Mouse (Mus musculus) ES-Bruce4 (cell line): Measurements from ENCODE around the gene Gm10837. TPM values are rescaled to one million over a fixed set of nuclear protein-coding genes. Genes with fewer than 3 reads are reported as not detected.

Experiments
- H3K27ac ChIP-seq: 2 replicates; pipeline ENCODE4 v1.5.1; 2012; ENCODE audit warnings: low read length, inconsistent platforms; ENCODE audit not compliant: insufficient read depth
- H3K27me3 ChIP-seq: 2 replicates; pipeline ENCODE4 v1.6.1; 2012; ENCODE audit warnings: mild to moderate bottlenecking, low read length, inconsistent platforms; ENCODE audit not compliant: control insufficient read depth, poor library complexity, insufficient read depth, severe bottlenecking
- H3K36me3 ChIP-seq: 2 replicates; pipeline ENCODE4 v1.6.1; 2012; ENCODE audit warnings: inconsistent platforms, mild to moderate bottlenecking, low read length, moderate library complexity; ENCODE audit not compliant: control insufficient read depth, poor library complexity, insufficient read depth, severe bottlenecking
- H3K4me1 ChIP-seq: one replicate; pipeline ENCODE4 v1.8.1; 2011; ENCODE audit warnings: low read length; ENCODE audit not compliant: control insufficient read depth, insufficient read depth
- H3K4me3 ChIP-seq: 2 replicates; pipeline ENCODE4 v1.5.1; 2011; ENCODE audit warnings: low read depth, mild to moderate bottlenecking, low read length
- H3K9ac ChIP-seq: 2 replicates; pipeline ENCODE4 v1.6.1; 2012; ENCODE audit warnings: low read depth, mild to moderate bottlenecking, inconsistent platforms; ENCODE audit not compliant: poor library complexity, severe bottlenecking
- H3K9me3 ChIP-seq: replicated peaks from 2 replicates; pipeline ENCODE4 v1.6.1; 2012; ENCODE audit warnings: mild to moderate bottlenecking, low read length, inconsistent platforms; ENCODE audit not compliant: control insufficient read depth, poor library complexity, insufficient read depth, severe bottlenecking
- CTCF ChIP-seq: IDR thresholded peaks from one replicate; pipeline ENCODE4 v1.8.1; 2011; ENCODE audit warnings: low read depth, low read length
- EP300 ChIP-seq: IDR thresholded peaks from 2 replicates; pipeline ENCODE4 v1.6.1; 2011; ENCODE audit warnings: low read depth, low read length; ENCODE audit not compliant: insufficient read depth
- POLR2A ChIP-seq: IDR thresholded peaks from one replicate; pipeline ENCODE4 v1.8.1; 2011; ENCODE audit warnings: low read length; ENCODE audit not compliant: insufficient read depth
- polyA plus RNA-seq: library from polyadenylated mRNA; stranded (reverse); fragments of >200 nt; gene quantifications from 2 replicates; pipeline ENCODE4 v1.2.4, GENCODE M21; 2011; ENCODE audit warnings: low read depth; ENCODE audit not compliant: missing spikeins, insufficient read depth, insufficient read length

Gene Gm10837
- polyA plus RNA-seq, 1 experiment: not detected

GRCm38 (mm10) chr14:122477261-122477671 is 13.1 kb upstream of the Gm10837 start:
- Histone ChIP-seq H3K9ac (no peak overlapping the region), H3K27ac (no peak overlapping the region)

GRCm38 (mm10) chr14:122477971-122478573 is 12.3 kb upstream of the Gm10837 start:
- Histone ChIP-seq H3K27me3 (peaks cover 40% of the 10 kb centered on the region), H3K36me3 (no peaks in the 10 kb centered on the region), H3K27ac (no peak overlapping the region), H3K9ac (no peak overlapping the region), H3K9me3 (no peaks in the 10 kb centered on the region), H3K4me1 (no peaks in the 10 kb centered on the region), H3K4me3 (peak overlapping the region; percentile 33)
- TF ChIP-seq POLR2A (no peak), CTCF (no peak), EP300 (no peak)

More at GRCm38 (mm10) chr14:122477261-122477671, 13.1 kb upstream of the Gm10837 start:
- Histone ChIP-seq H3K4me3 (peak overlapping the region; percentile 49), H3K4me1 (no peaks in the 10 kb centered on the region), H3K27me3 (peaks cover 37% of the 10 kb centered on the region), H3K9me3 (no peaks in the 10 kb centered on the region), H3K36me3 (no peaks in the 10 kb centered on the region)
- TF ChIP-seq CTCF (no peak), EP300 (no peak), POLR2A (no peak)

DNA sequence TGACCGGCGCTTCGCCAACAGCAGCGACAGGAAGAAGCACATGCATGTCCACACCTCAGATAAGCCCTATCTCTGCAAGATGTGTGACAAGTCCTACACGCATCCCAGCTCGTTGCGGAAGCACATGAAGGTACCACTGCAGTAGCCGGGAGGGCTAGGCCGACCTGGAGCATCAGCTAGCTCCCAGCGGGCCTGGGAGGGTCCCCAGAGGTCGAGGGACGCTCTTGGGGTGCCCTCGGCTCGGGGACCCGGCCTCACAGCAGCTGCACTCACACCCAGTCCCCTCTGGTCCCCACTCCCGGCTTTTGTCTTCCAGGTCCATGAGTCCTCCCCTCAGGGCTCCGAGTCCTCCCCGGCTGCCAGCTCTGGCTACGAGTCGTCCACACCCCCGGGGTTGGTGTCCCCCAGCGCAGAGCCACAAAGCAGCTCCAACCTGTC is 11.8 kb upstream of the Gm10837 start:
- H3K36me3 ChIP-seq: no peaks in the 10 kb centered on the region
- peaks cover 44% of the 10 kb centered on the region for H3K27me3 ChIP-seq
- peak overlapping the region; percentile 1; the same call in 1 of the 2 replicates for H3K9ac ChIP-seq
- H3K27ac ChIP-seq: no peak overlapping the region
- H3K9me3 ChIP-seq: no peaks in the 10 kb centered on the region
- no peaks in the 10 kb centered on the region for H3K4me1 ChIP-seq
- H3K4me3 ChIP-seq: peak overlapping the region; percentile 33
- TF ChIP-seq EP300: no peak
- TF ChIP-seq POLR2A: no peak
- TF ChIP-seq CTCF: no peak

DNA sequence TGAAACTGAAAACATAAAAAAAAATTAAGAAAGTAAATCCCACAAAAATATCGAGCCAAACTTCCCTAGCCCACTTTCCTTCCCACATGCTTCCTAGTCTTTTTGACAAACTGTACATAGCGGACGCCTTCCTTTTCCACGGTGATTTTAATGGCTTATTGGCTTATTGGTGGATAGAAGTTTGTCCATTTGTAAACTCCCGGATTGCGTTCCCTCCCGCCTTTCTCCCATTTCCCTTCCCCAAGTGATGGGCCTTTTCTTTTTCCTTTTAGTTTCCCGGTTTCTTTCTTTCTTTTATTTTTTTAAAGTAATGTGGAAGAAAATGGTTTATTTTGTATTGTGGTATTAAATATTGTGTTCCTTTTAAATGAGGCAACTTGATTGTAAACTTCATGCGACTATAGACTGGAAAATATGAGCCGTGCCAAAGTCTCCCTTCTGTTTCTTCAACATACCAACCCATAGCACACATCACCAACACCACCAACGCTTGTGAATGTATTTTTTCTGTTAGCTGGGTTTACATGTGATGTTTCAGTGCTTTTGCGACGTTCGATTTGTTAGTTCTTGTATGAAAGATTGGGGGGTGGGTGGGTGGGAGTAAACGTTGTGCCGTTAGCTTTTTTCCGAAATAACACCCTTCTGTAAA is 10.8 kb upstream of the Gm10837 start:
- H3K4me3 ChIP-seq: no peak overlapping the region
- no peak overlapping the region for H3K9ac ChIP-seq
- peaks cover 50% of the 10 kb centered on the region for H3K27me3 ChIP-seq
- H3K27ac ChIP-seq: no peak overlapping the region
- H3K4me1 ChIP-seq: no peaks in the 10 kb centered on the region
- H3K9me3 ChIP-seq: no peaks in the 10 kb centered on the region
- no peaks in the 10 kb centered on the region for H3K36me3 ChIP-seq
- TF ChIP-seq CTCF (no peak), POLR2A (no peak), EP300 (no peak)

DNA sequence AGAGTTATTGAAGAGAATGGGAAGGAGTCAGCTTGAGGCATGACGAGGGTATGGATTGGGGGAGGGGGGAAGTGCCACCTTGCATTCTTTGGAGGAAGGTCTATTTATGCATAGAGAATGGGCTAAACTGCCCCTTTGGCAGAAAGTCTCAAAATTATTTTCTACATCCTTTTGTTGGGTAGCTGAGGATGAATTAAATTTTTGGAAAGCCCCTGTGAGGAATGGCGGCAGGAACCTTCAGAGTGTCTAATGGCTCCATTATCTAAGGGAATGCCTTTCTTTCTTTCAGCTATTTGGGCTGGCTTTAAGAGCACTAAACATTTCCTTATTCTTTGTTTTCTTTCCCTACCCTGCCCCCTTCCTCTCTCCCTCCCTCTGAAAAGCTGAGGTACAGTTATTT is 10.0 kb upstream of the Gm10837 start:
- Histone ChIP-seq H3K27ac (no peak overlapping the region), H3K9me3 (no peaks in the 10 kb centered on the region), H3K4me1 (no peaks in the 10 kb centered on the region), H3K27me3 (peaks cover 56% of the 10 kb centered on the region), H3K9ac (no peak overlapping the region), H3K4me3 (no peak overlapping the region), H3K36me3 (no peaks in the 10 kb centered on the region)
- no peak for TF ChIP-seq POLR2A

DNA sequence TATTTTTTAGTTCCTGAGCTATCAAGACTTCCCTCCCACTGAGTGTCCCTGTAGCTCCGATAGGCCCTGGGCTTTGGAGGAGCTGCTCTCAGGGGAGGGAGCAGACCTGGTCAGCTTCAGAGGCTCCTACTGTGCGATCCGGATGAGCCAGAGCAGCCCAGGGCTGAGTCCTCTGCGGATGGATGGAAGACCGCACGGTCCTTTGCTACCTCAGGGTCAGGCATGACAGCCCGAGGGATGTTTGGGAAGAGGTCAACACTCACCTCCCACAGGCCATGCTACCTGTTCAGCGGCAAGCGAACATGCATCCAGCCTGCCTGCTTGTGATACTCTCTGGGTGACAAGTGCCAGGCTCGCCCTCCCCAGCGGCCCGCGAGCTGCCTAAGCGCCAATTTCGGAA is 9.2 kb upstream of the Gm10837 start:
- H3K9ac ChIP-seq: no peak overlapping the region
- H3K27me3 ChIP-seq: peaks cover 55% of the 10 kb centered on the region
- H3K4me1 ChIP-seq: no peaks in the 10 kb centered on the region
- H3K36me3 ChIP-seq: no peaks in the 10 kb centered on the region
- no peak for TF ChIP-seq POLR2A
- 0 out of 2 replicates have a peak, but pooled peaks have one; percentile 32 for TF ChIP-seq EP300
- H3K4me3 ChIP-seq: peak overlapping the region; percentile 25
- no peak overlapping the region for H3K27ac ChIP-seq
- H3K9me3 ChIP-seq: no peaks in the 10 kb centered on the region
